Mouse (Mus musculus): ENCODE measurements around the gene Eif2d. TPM values are rescaled to one million over a fixed set of nuclear protein-coding genes. Genes with fewer than 3 reads are reported as not detected.

The Eif2d gene
- polyA plus RNA-seq, 1 experiment from 2014 or later = 51.1 TPM

DNA sequence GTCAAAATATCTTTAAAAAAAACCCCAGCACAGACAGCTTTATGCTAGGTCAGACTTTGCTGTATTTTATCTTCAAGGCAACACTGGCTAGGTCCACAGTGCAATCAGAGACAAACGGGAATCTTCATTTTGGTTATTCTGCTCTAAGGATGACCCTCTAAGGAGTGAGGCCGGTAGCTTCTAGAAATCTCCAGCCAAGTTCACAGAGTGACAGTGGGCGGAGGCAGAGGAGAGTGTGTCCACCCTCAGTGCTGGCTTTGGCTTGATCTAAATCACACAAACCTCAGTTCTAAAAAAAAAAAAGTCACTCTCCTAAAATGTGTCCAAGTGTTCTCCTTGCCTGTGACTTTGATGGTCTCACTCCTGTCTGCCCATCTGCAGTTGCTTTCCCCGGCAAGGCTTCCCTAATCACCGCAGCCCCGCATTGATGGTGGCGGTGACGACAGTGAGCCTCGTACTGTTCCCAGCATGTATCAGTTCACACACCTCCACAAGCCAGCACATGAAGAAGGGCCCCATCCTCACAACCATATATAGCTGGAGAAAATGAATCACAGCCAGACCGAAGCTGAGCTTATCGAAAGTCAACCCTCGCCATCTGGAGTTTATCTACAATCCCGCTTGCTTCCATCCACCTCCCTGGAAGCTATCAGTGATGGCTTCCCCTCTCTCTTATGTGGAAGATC is 33.0 kb downstream of the Eif2d start:
- no peaks in the 10 kb centered on the region for H3K36me3 ChIP-seq (ENCODE audit: control insufficient read depth, insufficient read depth, low read length)
- ATAC-seq = no peak
- H3K4me3 ChIP-seq (ENCODE audit: low read depth, low read length) = no peak overlapping the region
- no peak overlapping the region for H3K9ac ChIP-seq (ENCODE audit: low read depth, low read length)
- H3K4me2 ChIP-seq (ENCODE audit: low read length) = no peak overlapping the region
- H3K9me3 ChIP-seq (replicated peaks; ENCODE audit: control insufficient read depth, low read length, poor library complexity, severe bottlenecking) = no peaks in the 10 kb centered on the region
- H3K27me3 ChIP-seq (ENCODE audit: control insufficient read depth, insufficient read depth, low read depth, low read length) = no peaks in the 10 kb centered on the region
- H3K27ac ChIP-seq (ENCODE audit: low read length) = no peak overlapping the region
- 93% methylated on average over 13 of the region's 13 CpGs for WGBS
- H3K4me1 ChIP-seq (ENCODE audit: control insufficient read depth, insufficient read depth, low read length) = no peaks in the 10 kb centered on the region

DNA sequence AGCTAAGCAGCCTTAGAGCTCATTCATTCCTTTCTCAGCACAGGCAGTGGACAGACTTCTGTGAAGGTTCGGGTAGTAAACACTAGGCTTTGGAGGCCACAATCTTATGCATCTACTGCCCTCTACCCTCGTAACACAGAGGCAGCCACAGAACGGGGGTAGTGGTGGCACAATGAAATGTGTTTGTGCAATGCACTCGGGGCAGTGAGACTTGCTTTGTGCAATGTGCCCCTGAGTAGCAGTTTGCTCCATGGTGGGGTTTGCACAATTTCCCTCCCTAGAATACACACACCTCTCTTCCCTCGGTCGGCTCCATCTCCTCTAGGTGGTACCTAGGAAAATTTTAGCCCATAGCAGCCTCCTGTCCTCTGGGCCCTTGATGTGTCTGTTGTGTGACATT is 34.0 kb downstream of the Eif2d start:
- H3K27ac ChIP-seq (ENCODE audit: low read length) = no peak overlapping the region
- H3K9me3 ChIP-seq (replicated peaks; ENCODE audit: control insufficient read depth, low read length, poor library complexity, severe bottlenecking) = no peaks in the 10 kb centered on the region
- H3K9ac ChIP-seq (ENCODE audit: low read depth, low read length) = no peak overlapping the region
- H3K4me2 ChIP-seq (ENCODE audit: low read length) = no peak overlapping the region
- H3K4me1 ChIP-seq (ENCODE audit: control insufficient read depth, insufficient read depth, low read length) = no peaks in the 10 kb centered on the region
- no peak for ATAC-seq
- WGBS = 84% methylated on average over 6 of the region's 6 CpGs
- no peak overlapping the region for H3K4me3 ChIP-seq (ENCODE audit: low read depth, low read length)
- no peaks in the 10 kb centered on the region for H3K36me3 ChIP-seq (ENCODE audit: control insufficient read depth, insufficient read depth, low read length)
- H3K27me3 ChIP-seq (ENCODE audit: control insufficient read depth, insufficient read depth, low read depth, low read length) = no peaks in the 10 kb centered on the region

- Histone ChIP-seq H3K27ac (ENCODE audit: low read length) (no peak overlapping the region), H3K9ac (ENCODE audit: low read depth, low read length) (no peak overlapping the region), H3K9me3 (replicated peaks; ENCODE audit: control insufficient read depth, low read length, poor library complexity, severe bottlenecking) (no peaks in the 10 kb centered on the region), H3K4me2 (ENCODE audit: low read length) (no peak overlapping the region), H3K4me1 (ENCODE audit: control insufficient read depth, insufficient read depth, low read length) (no peaks in the 10 kb centered on the region), H3K4me3 (ENCODE audit: low read depth, low read length) (no peak overlapping the region), H3K36me3 (ENCODE audit: control insufficient read depth, insufficient read depth, low read length) (no peaks in the 10 kb centered on the region), H3K27me3 (ENCODE audit: control insufficient read depth, insufficient read depth, low read depth, low read length) (no peaks in the 10 kb centered on the region)
- no peak for ATAC-seq
- WGBS = 90% methylated on average over 5 of the region's 5 CpGs
Measured at GRCm38 (mm10) chr1:131187856-131188255, 34.9 kb downstream of the Eif2d start.

DNA sequence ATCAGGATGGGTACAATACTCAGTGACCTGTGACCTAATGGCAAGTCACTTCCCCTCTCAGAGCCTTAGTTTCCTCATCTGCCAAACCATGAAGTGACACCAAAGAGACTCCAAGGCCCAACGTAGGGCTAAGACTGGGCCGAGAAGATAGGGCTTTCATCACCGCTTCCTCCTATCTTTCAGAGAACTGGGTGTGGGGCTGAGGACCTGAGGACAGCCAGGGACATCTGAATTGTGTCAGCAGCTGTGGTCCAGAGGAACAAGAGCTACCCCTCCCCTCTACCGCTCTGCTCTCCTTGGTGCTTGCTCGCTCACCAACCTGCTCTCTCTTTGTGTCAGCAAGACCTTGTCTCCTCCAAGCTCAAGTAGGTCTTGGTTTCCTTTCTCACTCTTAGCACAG is 35.7 kb downstream of the Eif2d start:
- Histone ChIP-seq H3K9me3 (replicated peaks; ENCODE audit: control insufficient read depth, low read length, poor library complexity, severe bottlenecking) (no peaks in the 10 kb centered on the region), H3K36me3 (ENCODE audit: control insufficient read depth, insufficient read depth, low read length) (no peaks in the 10 kb centered on the region), H3K4me2 (ENCODE audit: low read length) (no peak overlapping the region), H3K27me3 (ENCODE audit: control insufficient read depth, insufficient read depth, low read depth, low read length) (no peaks in the 10 kb centered on the region), H3K4me1 (ENCODE audit: control insufficient read depth, insufficient read depth, low read length) (no peaks in the 10 kb centered on the region), H3K27ac (ENCODE audit: low read length) (no peak overlapping the region), H3K9ac (ENCODE audit: low read depth, low read length) (no peak overlapping the region), H3K4me3 (ENCODE audit: low read depth, low read length) (no peak overlapping the region)
- no peak for ATAC-seq
- WGBS = 93% methylated on average over 5 of the region's 5 CpGs

DNA sequence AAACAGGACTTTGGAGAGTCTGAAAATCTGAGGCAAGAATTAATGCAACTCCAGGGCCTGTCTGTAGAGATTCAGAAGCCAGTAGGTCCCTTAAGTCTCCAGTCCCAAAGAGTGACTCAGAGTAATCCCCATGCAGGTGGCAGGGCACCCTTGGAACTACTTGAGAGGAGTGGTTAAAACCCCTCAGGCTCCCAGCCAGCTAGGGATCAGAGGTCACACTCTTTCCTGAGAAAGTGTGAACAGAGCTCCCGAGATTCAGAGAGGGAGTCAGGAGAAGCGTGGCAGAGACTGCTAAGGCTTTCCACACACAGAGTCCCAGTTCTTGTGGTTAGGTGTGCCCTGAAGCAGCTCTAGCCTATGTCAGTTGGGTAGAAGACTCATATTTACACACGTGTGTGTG is 40.8 kb downstream of the Eif2d start:
- Histone ChIP-seq H3K27ac (ENCODE audit: low read length) (no peak overlapping the region), H3K4me1 (ENCODE audit: control insufficient read depth, insufficient read depth, low read length) (no peaks in the 10 kb centered on the region), H3K4me2 (ENCODE audit: low read length) (no peak overlapping the region), H3K36me3 (ENCODE audit: control insufficient read depth, insufficient read depth, low read length) (no peaks in the 10 kb centered on the region), H3K9ac (ENCODE audit: low read depth, low read length) (no peak overlapping the region), H3K27me3 (ENCODE audit: control insufficient read depth, insufficient read depth, low read depth, low read length) (no peaks in the 10 kb centered on the region), H3K4me3 (ENCODE audit: low read depth, low read length) (no peak overlapping the region), H3K9me3 (replicated peaks; ENCODE audit: control insufficient read depth, low read length, poor library complexity, severe bottlenecking) (no peaks in the 10 kb centered on the region)
- ATAC-seq = no peak
- WGBS = 61% methylated on average over 3 of the region's 3 CpGs

- no peak overlapping the region for H3K27ac ChIP-seq (ENCODE audit: low read length)
- H3K36me3 ChIP-seq (ENCODE audit: control insufficient read depth, insufficient read depth, low read length) = no peaks in the 10 kb centered on the region
- H3K4me3 ChIP-seq (ENCODE audit: low read depth, low read length) = no peak overlapping the region
- no peak overlapping the region for H3K4me2 ChIP-seq (ENCODE audit: low read length)
- no peaks in the 10 kb centered on the region for H3K9me3 ChIP-seq (replicated peaks; ENCODE audit: control insufficient read depth, low read length, poor library complexity, severe bottlenecking)
- no peaks in the 10 kb centered on the region for H3K27me3 ChIP-seq (ENCODE audit: control insufficient read depth, insufficient read depth, low read depth, low read length)
- no peaks in the 10 kb centered on the region; the same call in 1 of the 2 replicates for H3K4me1 ChIP-seq (ENCODE audit: control insufficient read depth, insufficient read depth, low read length)
- no peak for ATAC-seq
- WGBS = 88% methylated on average over 7 of the region's 7 CpGs
- H3K9ac ChIP-seq (ENCODE audit: low read depth, low read length) = no peak overlapping the region
Measured at GRCm38 (mm10) chr1:131195653-131196052, 42.7 kb downstream of the Eif2d start.

GRCm38 (mm10) chr1:131196107-131196506 is 43.1 kb downstream of the Eif2d start:
- WGBS = 68% methylated on average over 2 of the region's 2 CpGs
- no peak overlapping the region for H3K4me3 ChIP-seq (ENCODE audit: low read depth, low read length)
- no peak overlapping the region for H3K9ac ChIP-seq (ENCODE audit: low read depth, low read length)
- H3K27ac ChIP-seq (ENCODE audit: low read length) = no peak overlapping the region
- H3K36me3 ChIP-seq (ENCODE audit: control insufficient read depth, insufficient read depth, low read length) = no peaks in the 10 kb centered on the region
- H3K9me3 ChIP-seq (replicated peaks; ENCODE audit: control insufficient read depth, low read length, poor library complexity, severe bottlenecking) = no peaks in the 10 kb centered on the region
- no peaks in the 10 kb centered on the region for H3K27me3 ChIP-seq (ENCODE audit: control insufficient read depth, insufficient read depth, low read depth, low read length)
- no peak overlapping the region for H3K4me2 ChIP-seq (ENCODE audit: low read length)
- no peak for ATAC-seq
- H3K4me1 ChIP-seq (ENCODE audit: control insufficient read depth, insufficient read depth, low read length) = no peaks in the 10 kb centered on the region; the same call in 1 of the 2 replicates

DNA sequence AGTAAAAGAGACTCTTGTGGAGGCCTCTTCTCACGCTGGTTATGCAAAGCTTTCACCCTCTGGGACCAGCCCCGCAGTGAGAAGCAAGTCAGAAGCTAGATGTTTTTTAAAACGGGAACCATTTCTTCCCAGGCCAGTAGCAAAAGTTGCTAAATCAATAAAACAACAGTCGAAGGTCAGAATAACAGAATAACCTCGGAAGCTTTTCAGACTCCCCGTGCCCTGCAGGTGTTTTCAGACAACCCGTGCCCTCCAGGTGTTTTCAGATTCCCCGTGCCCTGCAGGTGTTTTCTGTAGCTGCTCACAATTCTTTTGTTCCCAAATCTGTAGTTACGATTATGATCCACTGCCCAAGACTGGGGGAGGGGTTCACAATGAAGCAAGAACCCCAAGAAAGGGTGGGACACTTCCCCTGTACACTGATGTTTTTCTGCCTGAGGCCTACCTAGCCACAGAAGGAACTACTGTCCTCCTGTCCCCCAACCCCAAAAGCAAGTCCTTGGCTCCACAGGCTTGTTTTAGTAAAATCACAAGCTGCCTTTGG is 45.5 kb downstream of the Eif2d start:
- Histone ChIP-seq H3K36me3 (ENCODE audit: control insufficient read depth, insufficient read depth, low read length) (no peaks in the 10 kb centered on the region), H3K9me3 (replicated peaks; ENCODE audit: control insufficient read depth, low read length, poor library complexity, severe bottlenecking) (no peaks in the 10 kb centered on the region), H3K4me2 (ENCODE audit: low read length) (no peak overlapping the region), H3K27me3 (ENCODE audit: control insufficient read depth, insufficient read depth, low read depth, low read length) (no peaks in the 10 kb centered on the region), H3K27ac (ENCODE audit: low read length) (no peak overlapping the region), H3K4me3 (ENCODE audit: low read depth, low read length) (no peak overlapping the region), H3K9ac (ENCODE audit: low read depth, low read length) (no peak overlapping the region), H3K4me1 (ENCODE audit: control insufficient read depth, insufficient read depth, low read length) (no peaks in the 10 kb centered on the region; the same call in 1 of the 2 replicates)
- WGBS = 69% methylated on average over 9 of the region's 9 CpGs
- ATAC-seq = no peak

DNA sequence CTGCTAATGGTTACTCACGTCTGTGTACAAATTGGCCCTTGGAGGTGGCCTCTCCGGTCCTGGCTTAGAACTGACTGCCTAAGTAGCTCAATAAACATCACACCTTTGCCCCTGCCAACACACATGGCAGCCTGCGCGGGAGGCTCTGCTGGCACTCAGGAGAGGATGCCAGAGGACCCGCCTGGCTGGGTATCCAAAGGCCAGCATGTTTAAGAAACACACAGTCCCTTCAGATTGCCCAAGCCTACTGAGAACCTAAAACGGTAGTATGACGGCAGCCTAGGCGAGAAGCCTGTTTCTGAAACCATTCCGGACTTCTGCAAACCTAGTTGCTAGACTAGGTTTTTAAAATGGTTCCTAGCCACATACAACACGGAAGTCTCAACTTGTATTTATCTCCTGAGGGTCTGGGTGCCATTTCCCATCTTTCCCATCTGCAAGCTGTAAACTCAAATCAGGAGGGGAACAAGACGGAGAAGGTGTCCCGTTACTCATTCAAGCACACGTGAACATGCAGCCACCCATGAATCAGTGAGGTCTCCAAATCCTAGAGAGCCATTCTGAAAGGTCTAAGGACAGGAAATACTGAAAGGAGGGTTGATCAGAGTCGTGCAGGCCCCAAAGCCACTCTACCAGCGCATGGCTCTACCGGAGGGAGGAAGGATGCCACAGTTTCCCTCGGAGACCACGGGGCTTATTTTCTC is 46.3 kb downstream of the Eif2d start:
- Histone ChIP-seq H3K36me3 (ENCODE audit: control insufficient read depth, insufficient read depth, low read length) (no peaks in the 10 kb centered on the region), H3K9me3 (replicated peaks; ENCODE audit: control insufficient read depth, low read length, poor library complexity, severe bottlenecking) (no peaks in the 10 kb centered on the region), H3K27ac (ENCODE audit: low read length) (no peak overlapping the region), H3K4me3 (ENCODE audit: low read depth, low read length) (no peak overlapping the region), H3K4me1 (ENCODE audit: control insufficient read depth, insufficient read depth, low read length) (no peaks in the 10 kb centered on the region; the same call in 1 of the 2 replicates), H3K4me2 (ENCODE audit: low read length) (no peak overlapping the region), H3K9ac (ENCODE audit: low read depth, low read length) (no peak overlapping the region), H3K27me3 (ENCODE audit: control insufficient read depth, insufficient read depth, low read depth, low read length) (no peaks in the 10 kb centered on the region)
- 90% methylated on average over 18 of the region's 18 CpGs for WGBS
- no peak for ATAC-seq
